Mouse (Mus musculus) G1E (cell line): Measurements from ENCODE around the gene AL607142.1. TPM values are rescaled to one million over a fixed set of nuclear protein-coding genes. Genes with fewer than 3 reads are reported as not detected.

Experiments used
- ATAC-seq: 2 replicates; pipeline ENCODE4 v1.8.0; 2016; ENCODE audit warnings: mild to moderate bottlenecking; ENCODE audit not compliant: insufficient number of reproducible peaks, poor library complexity, low FRiP score, severe bottlenecking; ENCODE audit errors: extremely low read depth
- DNase-seq: peaks from one replicate; pipeline ENCODE4 v3.0.0; 2012; ENCODE audit warnings: low spot score
- H3K27me3 ChIP-seq: 2 replicates; pipeline ENCODE4 v1.6.1; 2012; ENCODE audit warnings: mild to moderate bottlenecking, low read length, inconsistent platforms; ENCODE audit not compliant: insufficient read depth
- H3K36me3 ChIP-seq: replicated peaks from 2 replicates; pipeline ENCODE3; 2012; ENCODE audit warnings: mild to moderate bottlenecking, inconsistent platforms
- H3K4me1 ChIP-seq: 2 replicates; pipeline ENCODE4 v1.6.1; 2012; ENCODE audit warnings: low read depth, low read length, inconsistent platforms, mixed read lengths; ENCODE audit not compliant: insufficient read depth
- H3K4me3 ChIP-seq: 2 replicates; pipeline ENCODE4 v1.5.1; 2012; ENCODE audit warnings: low read depth, mild to moderate bottlenecking, inconsistent platforms, low read length, moderate library complexity, mixed read lengths
- H3K9me3 ChIP-seq: replicated peaks from 2 replicates; pipeline ENCODE4 v1.6.1; 2012; ENCODE audit warnings: inconsistent platforms
- CTCF ChIP-seq: IDR thresholded peaks from 2 replicates; pipeline ENCODE4 v1.5.1; 2012; ENCODE audit warnings: low read depth, low read length, inconsistent platforms, mixed read lengths
- GATA1 ChIP-seq: IDR thresholded peaks from 2 replicates; pipeline ENCODE4 v1.6.1; 2012; ENCODE audit warnings: borderline replicate concordance, low read length, inconsistent platforms, mixed read lengths
- GATA2 ChIP-seq: IDR thresholded peaks from 2 replicates; pipeline ENCODE4 v1.6.1; 2012; ENCODE audit warnings: low read depth, low read length, inconsistent platforms, borderline replicate concordance
- POLR2AphosphoS5 ChIP-seq: IDR thresholded peaks from 2 replicates; pipeline ENCODE4 v1.6.1; 2012; ENCODE audit warnings: low read depth, low read length, inconsistent platforms; ENCODE audit not compliant: insufficient replicate concordance
- TAL1 ChIP-seq: conservative IDR thresholded peaks from 2 replicates; pipeline ENCODE4 v1.6.1; 2012; ENCODE audit warnings: low read depth, low read length, inconsistent platforms, mixed read lengths
- polyA plus RNA-seq: library from polyadenylated mRNA; stranded (reverse); fragments of >175 nt; gene quantifications from 2 replicates; pipeline ENCODE4 v1.2.3, GENCODE M21; 2012
- total RNA-seq, 2 experiments: library from RNA; stranded (forward) in 1 of 2; stranded (reverse) in 1 of 2; fragments of 200-1000 nt in 1 of 2; fragments of >200 nt in 1 of 2; fragmentation: Nextera tagmentation in 1 of 2; gene quantifications; 2 replicates each; pipeline ENCODE4 v1.2.3; 2014 to 2017

AL607142.1 gene
- total and polyA plus RNA-seq, 3 experiments = not detected

DNA sequence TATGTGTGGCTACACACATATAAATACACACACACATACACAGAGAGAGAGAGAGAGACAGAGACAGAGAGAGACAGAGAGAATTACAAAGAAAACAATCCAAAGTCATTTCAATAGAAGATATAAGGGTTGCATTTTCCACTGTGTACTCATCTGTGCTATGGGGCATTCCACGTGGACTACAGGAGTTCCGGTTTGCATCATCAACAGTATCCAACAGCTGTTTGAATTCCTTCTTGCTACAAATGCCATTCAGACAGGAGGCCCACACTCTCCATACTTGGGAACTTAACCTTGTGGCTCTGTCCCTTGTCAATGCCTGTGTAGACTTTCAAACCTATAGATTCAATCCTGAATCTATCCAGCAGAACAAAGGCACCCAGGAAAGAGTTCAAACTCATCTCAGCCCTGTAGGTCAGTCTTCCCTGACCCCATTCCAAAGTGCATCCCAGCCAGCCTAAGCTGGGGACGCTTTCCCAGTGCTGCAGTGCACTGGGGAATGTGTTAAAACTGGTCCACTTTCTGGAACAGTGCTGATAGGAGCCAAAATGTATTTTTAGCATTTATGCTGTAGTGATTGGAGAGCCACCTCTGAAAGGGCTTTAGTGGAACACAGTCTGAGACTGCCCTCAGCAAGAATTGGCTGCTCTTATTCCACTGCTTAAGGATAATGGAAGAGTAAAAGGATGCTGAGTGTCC lies 4.2 kb downstream of the AL607142.1 start:
- Histone ChIP-seq H3K4me1 (no peaks in the 10 kb centered on the region), H3K27me3 (no peaks in the 10 kb centered on the region), H3K36me3 (no peaks in the 10 kb centered on the region), H3K4me3 (no peak overlapping the region), H3K9me3 (peaks cover 85% of the 10 kb centered on the region)
- TF ChIP-seq GATA1 (no peak), POLR2AphosphoS5 (no peak), TAL1 (no peak), GATA2 (no peak)
- DNase-seq = no peak
- ATAC-seq = no peak

DNA sequence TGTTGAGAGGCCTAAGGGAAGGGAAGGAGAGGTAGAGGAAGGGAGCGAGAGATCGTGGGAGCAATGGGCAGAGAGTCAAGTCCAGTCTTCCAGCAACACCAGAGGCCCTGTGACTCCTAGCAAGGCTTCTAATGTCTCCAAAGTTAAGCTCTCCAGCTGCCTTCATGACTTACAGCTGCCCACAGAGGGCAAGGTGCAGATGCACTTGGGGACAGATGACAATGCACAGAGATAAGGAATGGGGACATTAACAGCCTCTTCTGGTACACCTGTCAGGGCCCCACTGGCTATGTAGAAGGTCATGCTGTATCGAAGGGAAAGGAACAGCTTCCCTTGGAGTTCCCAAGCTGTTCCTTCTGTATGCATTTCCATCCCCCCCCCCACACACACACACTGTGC lies 4.8 kb downstream of the AL607142.1 start:
- ATAC-seq = no peak
- TF ChIP-seq POLR2AphosphoS5 = no peak
- Histone ChIP-seq H3K9me3 (peaks cover 85% of the 10 kb centered on the region), H3K4me3 (no peak overlapping the region), H3K4me1 (no peaks in the 10 kb centered on the region), H3K27me3 (no peaks in the 10 kb centered on the region), H3K36me3 (no peaks in the 10 kb centered on the region)
- no peak for DNase-seq

DNA sequence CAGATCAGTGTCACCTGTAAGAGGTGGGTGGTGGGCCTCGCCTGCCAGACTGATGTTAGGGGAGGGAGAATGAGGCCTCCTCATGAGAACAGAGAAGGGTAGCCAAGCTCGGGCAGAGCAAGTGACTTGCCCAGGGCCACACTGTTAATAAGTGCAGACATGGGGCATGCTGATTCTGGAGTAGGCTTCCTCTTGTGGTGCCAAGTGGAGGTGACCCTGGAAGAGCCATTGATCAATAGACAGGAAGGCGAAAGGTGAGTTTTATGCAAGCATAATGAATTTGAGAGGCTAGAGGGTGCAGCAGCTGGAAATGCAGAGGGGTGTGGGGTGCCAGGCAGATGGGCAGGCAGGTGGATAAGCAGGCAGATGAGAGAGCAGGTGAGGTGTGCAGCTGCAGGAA lies 6.6 kb downstream of the AL607142.1 start:
- H3K9me3 ChIP-seq = peaks cover 87% of the 10 kb centered on the region
- ATAC-seq (no peak), DNase-seq (no peak)
- H3K27me3 ChIP-seq = no peaks in the 10 kb centered on the region
- H3K4me1 ChIP-seq = no peaks in the 10 kb centered on the region
- TF ChIP-seq TAL1 (no peak), POLR2AphosphoS5 (no peak), GATA2 (no peak), GATA1 (no peak), CTCF (no peak)
- H3K4me3 ChIP-seq = no peak overlapping the region
- no peaks in the 10 kb centered on the region for H3K36me3 ChIP-seq

DNA sequence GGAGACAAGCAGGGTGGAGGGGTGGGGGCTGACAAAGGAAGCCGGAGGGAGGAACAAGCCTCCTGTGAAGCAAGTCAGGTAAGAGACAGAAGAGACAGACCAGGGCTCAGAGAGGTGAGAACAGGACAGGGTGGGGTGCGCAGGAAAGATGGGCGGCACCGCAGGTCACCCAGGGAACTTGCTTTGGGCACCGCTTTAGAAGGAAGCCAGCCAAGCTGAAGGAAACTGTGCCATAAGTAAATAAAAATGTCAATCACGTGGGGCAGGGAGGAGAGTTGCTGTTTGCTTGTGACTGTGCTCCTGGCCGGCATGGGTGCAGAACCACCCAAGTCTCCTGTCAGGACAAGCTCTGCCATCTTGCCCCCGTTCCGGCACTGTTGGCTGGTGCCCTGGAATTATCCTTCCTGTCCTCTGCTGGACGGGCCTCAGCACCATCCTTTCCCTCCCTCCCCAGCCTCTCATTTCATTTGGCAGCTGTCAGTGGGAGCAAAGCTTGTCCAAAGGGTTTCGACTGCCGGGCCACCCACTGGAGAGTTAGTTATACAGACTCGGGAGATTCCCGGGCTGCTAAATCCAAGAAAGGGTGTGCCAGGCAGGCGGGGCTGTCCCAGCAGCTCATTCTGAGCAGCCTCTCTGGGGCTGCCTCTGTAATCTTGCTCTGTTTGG lies 7.2 kb downstream of the AL607142.1 start:
- peaks cover 85% of the 10 kb centered on the region for H3K9me3 ChIP-seq
- ATAC-seq (no peak), DNase-seq (no peak)
- no peaks in the 10 kb centered on the region for H3K27me3 ChIP-seq
- no peaks in the 10 kb centered on the region for H3K36me3 ChIP-seq
- no peaks in the 10 kb centered on the region for H3K4me1 ChIP-seq
- TF ChIP-seq GATA1 = no peak
- TF ChIP-seq GATA2 = no peak
- TF ChIP-seq POLR2AphosphoS5 = no peak
- no peak for TF ChIP-seq CTCF
- TF ChIP-seq TAL1 = no peak
- H3K4me3 ChIP-seq = no peak overlapping the region

DNA sequence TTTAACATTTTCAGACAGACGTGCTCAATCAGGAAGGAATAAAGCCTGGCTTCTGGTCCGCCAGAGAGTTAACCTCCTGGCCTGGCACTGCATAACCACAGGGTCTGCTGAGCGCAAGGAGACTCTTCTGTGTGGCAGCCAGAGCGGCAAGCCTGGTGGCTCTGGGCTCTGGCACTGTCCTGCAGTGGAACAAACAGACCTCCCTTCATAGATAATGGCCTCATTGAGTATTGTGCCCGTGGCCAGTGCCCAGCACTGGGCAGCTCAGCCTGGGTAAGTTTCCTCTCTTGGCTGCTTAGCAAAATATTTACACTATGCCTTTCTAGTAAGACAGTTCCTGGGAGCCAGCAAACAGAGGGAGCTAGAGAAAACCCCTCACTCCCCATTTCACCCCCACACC lies 9.3 kb downstream of the AL607142.1 start:
- DNase-seq = no peak
- no peaks in the 10 kb centered on the region for H3K36me3 ChIP-seq
- H3K9me3 ChIP-seq = peaks cover 88% of the 10 kb centered on the region
- no peak for ATAC-seq
- no peaks in the 10 kb centered on the region for H3K27me3 ChIP-seq
- TF ChIP-seq GATA1 = no peak
- H3K4me3 ChIP-seq = no peak overlapping the region
- no peaks in the 10 kb centered on the region for H3K4me1 ChIP-seq

DNA sequence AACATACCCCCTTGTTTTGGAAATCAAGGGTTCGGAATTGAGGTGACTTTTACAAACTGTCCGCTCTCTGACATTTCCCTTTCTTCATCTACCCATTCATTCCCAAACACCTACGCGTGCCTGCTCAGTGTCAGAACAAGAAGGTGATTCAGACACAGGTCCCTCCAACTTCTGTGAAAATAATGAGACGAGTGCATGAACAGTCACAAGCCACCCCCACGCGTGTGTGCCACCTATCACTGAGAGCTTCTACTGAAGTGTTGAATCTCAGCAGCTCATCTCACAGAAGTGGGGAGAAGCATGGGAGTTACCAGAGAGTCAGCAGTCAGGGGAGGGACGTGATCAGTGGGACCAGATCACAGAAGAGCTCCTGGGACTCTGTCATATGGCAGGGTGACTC lies 12.5 kb downstream of the AL607142.1 start:
- TF ChIP-seq CTCF (no peak), GATA1 (no peak), POLR2AphosphoS5 (no peak), GATA2 (no peak), TAL1 (no peak)
- no peaks in the 10 kb centered on the region for H3K36me3 ChIP-seq
- no peaks in the 10 kb centered on the region for H3K4me1 ChIP-seq
- ATAC-seq = no peak
- H3K9me3 ChIP-seq = peaks cover 87% of the 10 kb centered on the region
- H3K27me3 ChIP-seq = no peaks in the 10 kb centered on the region
- no peak for DNase-seq
- H3K4me3 ChIP-seq = no peak overlapping the region
